ENCODE assay signal across 22 mouse cellular contexts in genomic region chr6:39497165-39497564, GRCm38 (mm10).
DNase-seq lines count a peak whose midpoint lies in the region; ATAC-seq and TF ChIP-seq lines count a peak whose summit lies in the region.
"Had no signal": no experiment of that assay in that cellular context is flagged by ENCODE, and none has a peak within 500 bp of the region (broad histone marks: within the 10 kb centered on the region; RNA-seq: fewer than 3 reads in every experiment).

No protein-coding gene starts in this region.

- H3K27ac ChIP-seq in layer of hippocampus, adult 2 months = peak overlapping the region; percentile 52; the same call in 1 of the 2 replicates
- H3K27ac ChIP-seq in midbrain, embryonic 13.5 days = no peak overlapping the region
- no peak overlapping the region for H3K27ac ChIP-seq in midbrain, embryonic 16.5 days (ENCODE audit: low read length)

- no peaks in the 10 kb centered on the region for H3K27me3 ChIP-seq in midbrain, embryonic 13.5 days
- no peaks in the 10 kb centered on the region for H3K27me3 ChIP-seq in midbrain, embryonic 16.5 days (ENCODE audit: control insufficient read depth, insufficient read depth, low read depth, low read length)
- H3K27me3 ChIP-seq: CH12.LX, Patski had no signal

- 75% methylated on average over 4 of the region's 4 CpGs for WGBS in midbrain, embryonic 13.5 days
- WGBS in midbrain, embryonic 16.5 days = 65% methylated on average over 4 of the region's 4 CpGs

- H3K4me3 ChIP-seq in layer of hippocampus, adult 2 months = no peak overlapping the region
- no peak overlapping the region for H3K4me3 ChIP-seq in midbrain, embryonic 13.5 days (replicated peaks)
- no peak overlapping the region for H3K4me3 ChIP-seq in midbrain, embryonic 16.5 days (ENCODE audit: low read depth, low read length)

- peaks cover 12% of the 10 kb centered on the region for H3K4me1 ChIP-seq in midbrain, embryonic 13.5 days (replicated peaks)
- H3K4me1 ChIP-seq in midbrain, embryonic 16.5 days (ENCODE audit: control insufficient read depth, insufficient read depth, low read length) = no peaks in the 10 kb centered on the region

- peaks cover 62% of the 10 kb centered on the region for H3K36me3 ChIP-seq in midbrain, embryonic 13.5 days
- H3K36me3 ChIP-seq in midbrain, embryonic 16.5 days (ENCODE audit: control insufficient read depth, insufficient read depth, low read length) = peaks cover 6% of the 10 kb centered on the region
- H3K36me3 ChIP-seq: G1E had no signal

- no peaks in the 10 kb centered on the region for H3K9me3 ChIP-seq in midbrain, embryonic 13.5 days
- H3K9me3 ChIP-seq in midbrain, embryonic 16.5 days (replicated peaks; ENCODE audit: control insufficient read depth, low read length, poor library complexity, severe bottlenecking) = no peaks in the 10 kb centered on the region
- H3K9me3 ChIP-seq: G1E had no signal

- no peak overlapping the region for H3K4me2 ChIP-seq in midbrain, embryonic 13.5 days (replicated peaks)
- no peak overlapping the region for H3K4me2 ChIP-seq in midbrain, embryonic 16.5 days (ENCODE audit: low read length)

- ATAC-seq in frontal cortex, adult (ENCODE audit: low TSS enrichment) = peak; percentile 53; the same call in 1 of the 2 replicates
- peak; percentile 28; the same call in 1 of the 2 replicates for ATAC-seq in midbrain, embryonic 13.5 days
- no peak for ATAC-seq in midbrain, embryonic 16.5 days
- ATAC-seq: activated CD4-positive, CD25-positive, alpha-beta regulatory T cell, adult 4 months; CD4-positive, CD25-positive, alpha-beta regulatory T cell, adult 4 months; Patski had no signal

- TF ChIP-seq CTCF in layer of hippocampus, adult 2 months (conservative IDR thresholded peaks at IDR 0.05) = no peak

- H3K9ac ChIP-seq in midbrain, embryonic 13.5 days (replicated peaks) = no peak overlapping the region
- no peak overlapping the region for H3K9ac ChIP-seq in midbrain, embryonic 16.5 days (ENCODE audit: low read depth, low read length)

- no peak for DNase-seq in frontal cortex, postnatal 36 days (ENCODE audit: low spot score in 2 of 2)
- no peak for DNase-seq in layer of hippocampus, adult 2 months (ENCODE audit: low spot score in 2 of 2)
- DNase-seq in layer of hippocampus, adult 11-12 months (ENCODE audit: low spot score) = no peak
- DNase-seq in right cerebral cortex, adult 18-20 months = peak; percentile 30
- no peak for DNase-seq in right cerebral cortex, postnatal 25 days
- DNase-seq: adrenal gland, adult 2 months; adrenal gland, adult 8-10 months; adrenal gland, postnatal 10 days; adrenal gland, postnatal 14 days; adrenal gland, postnatal 25 days; adrenal gland, postnatal 36 days; B cell, adult 2 months; cerebellum, adult 11 months; cerebellum, adult 11-12 months had no signal
